Comparison of ENCODE assay signal across 9 mouse cellular contexts in the genomic region with DNA sequence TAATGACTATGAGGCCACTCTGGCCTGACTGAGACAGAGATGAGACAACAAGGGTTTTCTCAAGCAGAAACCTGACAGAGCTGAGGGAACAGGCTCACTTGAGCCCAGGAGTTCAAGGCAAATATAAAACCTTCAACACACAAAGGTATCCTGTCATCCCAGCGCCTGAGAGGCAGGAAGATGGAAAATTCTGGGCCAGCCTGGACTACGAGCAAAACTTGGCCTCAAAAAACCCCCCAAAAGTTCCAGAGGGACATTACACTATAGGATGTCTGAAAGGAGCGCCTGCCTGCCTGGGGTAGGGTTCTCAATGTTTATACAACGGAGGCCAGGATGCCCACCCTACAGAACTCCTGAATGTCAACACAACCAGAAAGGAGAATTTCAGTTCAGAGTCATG. TPM values are rescaled to one million over a fixed set of nuclear protein-coding genes. Genes with fewer than 3 reads are reported as not detected.
A peak's percentile ranks its signal among the peaks of the same experiment; 100 is the strongest.
DNase-seq lines count a peak whose midpoint lies in the region; ATAC-seq and TF ChIP-seq lines count a peak whose summit lies in the region.
"Had no signal": no experiment of that assay in that cellular context is flagged by ENCODE, and none has a peak within 500 bp of the region (broad histone marks: within the 10 kb centered on the region; RNA-seq: fewer than 3 reads in every experiment).

No protein-coding gene starts in this region.

- peak overlapping the region; percentile 95 for H3K9ac ChIP-seq in heart, embryonic 11.5 days (ENCODE audit: low read depth, low read length)

- no peak for TF ChIP-seq CTCF in G1E (IDR thresholded peaks at IDR 0.05; ENCODE audit: low read depth, low read length)

- no peaks in the 10 kb centered on the region for H3K27me3 ChIP-seq in heart, embryonic 11.5 days (ENCODE audit: control insufficient read depth, insufficient read depth, low read length)
- no peaks in the 10 kb centered on the region for H3K27me3 ChIP-seq in G1E (ENCODE audit: insufficient read depth, low read length)
- H3K27me3 ChIP-seq in hindbrain, embryonic 10.5 days (ENCODE audit: insufficient read depth, poor library complexity, severe bottlenecking), result no peaks in the 10 kb centered on the region
- H3K27me3 ChIP-seq in midbrain, embryonic 10.5 days (ENCODE audit: low read depth, poor library complexity, severe bottlenecking), result no peaks in the 10 kb centered on the region

- no peak for ATAC-seq in heart, embryonic 11.5 days (replicated peaks; ENCODE audit: insufficient number of reproducible peaks, low FRiP score, low TSS enrichment)
- ATAC-seq in G1E (ENCODE audit: extremely low read depth, insufficient number of reproducible peaks, low FRiP score, poor library complexity, severe bottlenecking), result no peak
- no peak for ATAC-seq in granulocyte monocyte progenitor cell, adult 5-6 weeks (replicated peaks; ENCODE audit: poor library complexity, severe bottlenecking)

- WGBS in heart, embryonic 11.5 days (ENCODE audit: insufficient replicate concordance), result 67% methylated on average over 4 of the region's 4 CpGs
- 83% methylated on average over 4 of the region's 4 CpGs for WGBS in hindbrain, embryonic 10.5 days
- WGBS in midbrain, embryonic 10.5 days, result 90% methylated on average over 4 of the region's 4 CpGs

- H3K27ac ChIP-seq in heart, embryonic 11.5 days (ENCODE audit: low read depth, low read length), result no peak overlapping the region
- no peak overlapping the region for H3K27ac ChIP-seq in hindbrain, embryonic 10.5 days
- H3K27ac ChIP-seq in midbrain, embryonic 10.5 days (replicated peaks), result no peak overlapping the region

- intact Hi-C loops in heart, postnatal 14 days (cut with DNase I), result no loop called here

- peaks cover 2% of the 10 kb centered on the region; the same call in 1 of the 2 replicates for H3K36me3 ChIP-seq in heart, embryonic 11.5 days (ENCODE audit: control insufficient read depth, insufficient read depth, low read length)
- H3K36me3 ChIP-seq in G1E (replicated peaks), result peaks cover 49% of the 10 kb centered on the region
- H3K36me3 ChIP-seq in hindbrain, embryonic 10.5 days, result peaks cover 47% of the 10 kb centered on the region
- peaks cover 45% of the 10 kb centered on the region for H3K36me3 ChIP-seq in midbrain, embryonic 10.5 days

- no peaks in the 10 kb centered on the region for H3K9me3 ChIP-seq in heart, embryonic 11.5 days (replicated peaks; ENCODE audit: control insufficient read depth, low read length)
- H3K9me3 ChIP-seq in G1E (replicated peaks), result no peaks in the 10 kb centered on the region
- no peaks in the 10 kb centered on the region for H3K9me3 ChIP-seq in hindbrain, embryonic 10.5 days
- H3K9me3 ChIP-seq in midbrain, embryonic 10.5 days (replicated peaks), result no peaks in the 10 kb centered on the region

- peaks cover 24% of the 10 kb centered on the region for H3K4me1 ChIP-seq in heart, embryonic 11.5 days (ENCODE audit: control insufficient read depth, insufficient read depth, low read length)
- peaks cover 69% of the 10 kb centered on the region for H3K4me1 ChIP-seq in G1E (ENCODE audit: insufficient read depth, low read depth, low read length)
- H3K4me1 ChIP-seq in hindbrain, embryonic 10.5 days (replicated peaks), result peaks cover 31% of the 10 kb centered on the region
- H3K4me1 ChIP-seq in midbrain, embryonic 10.5 days, result peaks cover 22% of the 10 kb centered on the region

- H3K4me3 ChIP-seq in heart, embryonic 11.5 days (ENCODE audit: low read depth, low read length), result peak overlapping the region; percentile 90
- peak overlapping the region; percentile 99 for H3K4me3 ChIP-seq in G1E (ENCODE audit: low read depth, low read length)
- H3K4me3 ChIP-seq in hindbrain, embryonic 10.5 days, result peak overlapping the region; percentile 86
- H3K4me3 ChIP-seq in midbrain, embryonic 10.5 days, result peak overlapping the region; percentile 90

- DNase-seq in heart, postnatal 14 days, result no peak
- no peak for DNase-seq in G1E (ENCODE audit: low spot score)
- no peak for DNase-seq in hindbrain, embryonic 10.5 days (ENCODE audit: low spot score)
- no peak for DNase-seq in midbrain, embryonic 10.5 days (ENCODE audit: low spot score)
- no peak for DNase-seq in adrenal gland, postnatal 36 days
- no peak for DNase-seq in gastrocnemius, postnatal 25 days
- DNase-seq: right cerebral cortex, postnatal 14 days had no signal

- peak overlapping the region; percentile 82 for H3K4me2 ChIP-seq in heart, embryonic 11.5 days

RNA-seq across cellular contexts. Expression of gene Sh3gl1, which starts 1.2 kb away (rescaled TPM):
- 89.9 and 90.6 TPM in 2 replicates for polyA plus RNA-seq in heart, embryonic 11.5 days (2014; fragmentation: Nextera tagmentation; extraction: Ambion mirVana)
- total RNA-seq in heart, postnatal 14 days (2021), result 10 to 100 TPM; 23.0 to 24.1 TPM
- total RNA-seq in G1E (2014; fragmentation: Nextera tagmentation) (21.6 and 24.3 TPM in 2 replicates), G1E (2017) (28.5 and 30.1 TPM in 2 replicates)
- polyA plus RNA-seq in G1E (2012), result 64.2 and 74.6 TPM in 2 replicates
- polyA plus RNA-seq in hindbrain, embryonic 10.5 days (2016; fragmentation: Nextera tagmentation; extraction: Ambion mirVana), result 161 and 163 TPM in 2 replicates
- polyA plus RNA-seq in midbrain, embryonic 10.5 days (2016; fragmentation: Nextera tagmentation; extraction: Ambion mirVana), result 161 and 162 TPM in 2 replicates
- total RNA-seq in adrenal gland, postnatal 36 days (2021), result 10 to 100 TPM; 49.0 to 49.7 TPM
- 10 to 100 TPM; 10.8 to 12.4 TPM for total RNA-seq in gastrocnemius, postnatal 25 days (2021)
- 23.8 and 29.4 TPM in 2 replicates for total RNA-seq in granulocyte monocyte progenitor cell, adult 5-6 weeks (2014; fragmentation: Nextera tagmentation)
- 23.0 and 25.3 TPM in 2 replicates for total RNA-seq in granulocyte monocyte progenitor cell, adult 5-6 weeks (2017)

RNA-seq across cellular contexts. Expression of gene Chaf1a, which starts 5.0 kb away (rescaled TPM):
- polyA plus RNA-seq in heart, embryonic 11.5 days (2014; fragmentation: Nextera tagmentation; extraction: Ambion mirVana), result 13.4 and 13.5 TPM in 2 replicates
- 1 to 10 TPM; 2.6 to 3.4 TPM for total RNA-seq in heart, postnatal 14 days (2021)
- total RNA-seq in G1E (2014; fragmentation: Nextera tagmentation) (31.2 and 32.9 TPM in 2 replicates), G1E (2017) (29.0 and 31.3 TPM in 2 replicates)
- 84.1 and 143 TPM in 2 replicates for polyA plus RNA-seq in G1E (2012)
- 35.3 and 46.0 TPM in 2 replicates for polyA plus RNA-seq in hindbrain, embryonic 10.5 days (2016; fragmentation: Nextera tagmentation; extraction: Ambion mirVana)
- polyA plus RNA-seq in midbrain, embryonic 10.5 days (2016; fragmentation: Nextera tagmentation; extraction: Ambion mirVana), result 45.4 and 49.3 TPM in 2 replicates
- total RNA-seq in adrenal gland, postnatal 36 days (2021), result 1 to 10 TPM; 3.5 to 4.7 TPM
- 1 to 10 TPM in 1 of 2 experiments, under 1 TPM in 1; 0.79 to 1.3 TPM for total RNA-seq in gastrocnemius, postnatal 25 days (2021)
- total RNA-seq in granulocyte monocyte progenitor cell, adult 5-6 weeks (2014; fragmentation: Nextera tagmentation), result 36.0 and 39.4 TPM in 2 replicates
- 32.1 and 36.0 TPM in 2 replicates for total RNA-seq in granulocyte monocyte progenitor cell, adult 5-6 weeks (2017)

RNA-seq across cellular contexts. Expression of gene Mpnd, which starts 29.7 kb away (rescaled TPM):
- polyA plus RNA-seq in heart, embryonic 11.5 days (2014; fragmentation: Nextera tagmentation; extraction: Ambion mirVana), result 67.6 and 68.3 TPM in 2 replicates
- total RNA-seq in heart, postnatal 14 days (2021), result 10 to 100 TPM; 44.1 to 49.9 TPM
- total RNA-seq in G1E (2014; fragmentation: Nextera tagmentation) (11.2 and 25.4 TPM in 2 replicates), G1E (2017) (39.1 and 43.9 TPM in 2 replicates)
- 46.2 and 48.5 TPM in 2 replicates for polyA plus RNA-seq in G1E (2012)
- polyA plus RNA-seq in hindbrain, embryonic 10.5 days (2016; fragmentation: Nextera tagmentation; extraction: Ambion mirVana), result 131 and 177 TPM in 2 replicates
- 131 and 160 TPM in 2 replicates for polyA plus RNA-seq in midbrain, embryonic 10.5 days (2016; fragmentation: Nextera tagmentation; extraction: Ambion mirVana)
- total RNA-seq in adrenal gland, postnatal 36 days (2021), result 100 to 1,000 TPM in 1 of 2 experiments, 10 to 100 TPM in 1; 79.6 to 104 TPM
- 10 to 100 TPM; 43.3 to 44.4 TPM for total RNA-seq in gastrocnemius, postnatal 25 days (2021)
- 22.0 and 30.8 TPM in 2 replicates for total RNA-seq in granulocyte monocyte progenitor cell, adult 5-6 weeks (2014; fragmentation: Nextera tagmentation)
- total RNA-seq in granulocyte monocyte progenitor cell, adult 5-6 weeks (2017), result 45.8 and 62.2 TPM in 2 replicates

RNA-seq across cellular contexts. Expression of gene Stap2, which starts 29.8 kb away (rescaled TPM):
- polyA plus RNA-seq in heart, embryonic 11.5 days (2014; fragmentation: Nextera tagmentation; extraction: Ambion mirVana), result 7.2 and 8.1 TPM in 2 replicates
- 10 to 100 TPM; 15.9 to 17.9 TPM for total RNA-seq in heart, postnatal 14 days (2021)
- not detected in 2 replicates for total RNA-seq in G1E (2014; fragmentation: Nextera tagmentation)
- total RNA-seq in G1E (2017), result 0.27 and 0.29 TPM in 2 replicates
- not detected in 2 replicates for polyA plus RNA-seq in G1E (2012)
- 6.0 and 8.3 TPM in 2 replicates for polyA plus RNA-seq in hindbrain, embryonic 10.5 days (2016; fragmentation: Nextera tagmentation; extraction: Ambion mirVana)
- polyA plus RNA-seq in midbrain, embryonic 10.5 days (2016; fragmentation: Nextera tagmentation; extraction: Ambion mirVana), result 5.2 and 5.5 TPM in 2 replicates
- total RNA-seq in adrenal gland, postnatal 36 days (2021), result 1 to 10 TPM; 5.1 to 7.6 TPM
- total RNA-seq in gastrocnemius, postnatal 25 days (2021), result 1 to 10 TPM; 2.6 to 4.9 TPM
- total RNA-seq in granulocyte monocyte progenitor cell, adult 5-6 weeks (2014; fragmentation: Nextera tagmentation), result not detected in 2 replicates
- total RNA-seq in granulocyte monocyte progenitor cell, adult 5-6 weeks (2017), result 0.36 TPM in 1 of 2 replicates, not detected in the other

RNA-seq across cellular contexts. Expression of gene Ubxn6, which starts 39.6 kb away (rescaled TPM):
- polyA plus RNA-seq in heart, embryonic 11.5 days (2014; fragmentation: Nextera tagmentation; extraction: Ambion mirVana), result 37.3 and 39.4 TPM in 2 replicates
- 10 to 100 TPM; 46.9 to 50.5 TPM for total RNA-seq in heart, postnatal 14 days (2021)
- 9.0 and 9.3 TPM in 2 replicates for total RNA-seq in G1E (2014; fragmentation: Nextera tagmentation)
- 17.1 and 19.1 TPM in 2 replicates for total RNA-seq in G1E (2017)
- 21.2 and 21.4 TPM in 2 replicates for polyA plus RNA-seq in G1E (2012)
- polyA plus RNA-seq in hindbrain, embryonic 10.5 days (2016; fragmentation: Nextera tagmentation; extraction: Ambion mirVana), result 38.7 and 52.7 TPM in 2 replicates
- 35.7 and 41.2 TPM in 2 replicates for polyA plus RNA-seq in midbrain, embryonic 10.5 days (2016; fragmentation: Nextera tagmentation; extraction: Ambion mirVana)
- total RNA-seq in adrenal gland, postnatal 36 days (2021), result 10 to 100 TPM; 73.3 to 86.1 TPM
- 10 to 100 TPM; 42.7 to 46.1 TPM for total RNA-seq in gastrocnemius, postnatal 25 days (2021)
- 15.2 and 21.3 TPM in 2 replicates for total RNA-seq in granulocyte monocyte progenitor cell, adult 5-6 weeks (2014; fragmentation: Nextera tagmentation)
- 26.1 and 26.7 TPM in 2 replicates for total RNA-seq in granulocyte monocyte progenitor cell, adult 5-6 weeks (2017)

Comparison
In these comparisons a context has a peak if more than half of its experiments do, and no peak if none do; other contexts are left out.
1. RNA of gene Chaf1a, which starts 5.0 kb away (total RNA-seq): 32.1 to 39.4 TPM in granulocyte monocyte progenitor cell, adult 5-6 weeks and 29.0 to 32.9 TPM in G1E; 3.5 to 4.7 TPM in adrenal gland, postnatal 36 days, 2.6 to 3.4 TPM in heart, postnatal 14 days and 0.79 to 1.3 TPM in gastrocnemius, postnatal 25 days; every median in the first group is over 4 times any median in the second.
2. Peak in every context shown above with its lines, with median percentiles within 50 percentile points of each other: H3K4me3 ChIP-seq.